Mouse (Mus musculus): ENCODE results near the gene Slc17a9. TPM values are rescaled to one million over a fixed set of nuclear protein-coding genes. Genes with fewer than 3 reads are reported as not detected.
"Not testable (repeated sequence)": the region's sequence is repeated elsewhere in the genome, so short reads cannot be mapped to it uniquely, and the experiment has no call there.

Slc17a9 gene
- polyA plus RNA-seq, 1 experiment from 2014 or later = 3.1 TPM

DNA sequence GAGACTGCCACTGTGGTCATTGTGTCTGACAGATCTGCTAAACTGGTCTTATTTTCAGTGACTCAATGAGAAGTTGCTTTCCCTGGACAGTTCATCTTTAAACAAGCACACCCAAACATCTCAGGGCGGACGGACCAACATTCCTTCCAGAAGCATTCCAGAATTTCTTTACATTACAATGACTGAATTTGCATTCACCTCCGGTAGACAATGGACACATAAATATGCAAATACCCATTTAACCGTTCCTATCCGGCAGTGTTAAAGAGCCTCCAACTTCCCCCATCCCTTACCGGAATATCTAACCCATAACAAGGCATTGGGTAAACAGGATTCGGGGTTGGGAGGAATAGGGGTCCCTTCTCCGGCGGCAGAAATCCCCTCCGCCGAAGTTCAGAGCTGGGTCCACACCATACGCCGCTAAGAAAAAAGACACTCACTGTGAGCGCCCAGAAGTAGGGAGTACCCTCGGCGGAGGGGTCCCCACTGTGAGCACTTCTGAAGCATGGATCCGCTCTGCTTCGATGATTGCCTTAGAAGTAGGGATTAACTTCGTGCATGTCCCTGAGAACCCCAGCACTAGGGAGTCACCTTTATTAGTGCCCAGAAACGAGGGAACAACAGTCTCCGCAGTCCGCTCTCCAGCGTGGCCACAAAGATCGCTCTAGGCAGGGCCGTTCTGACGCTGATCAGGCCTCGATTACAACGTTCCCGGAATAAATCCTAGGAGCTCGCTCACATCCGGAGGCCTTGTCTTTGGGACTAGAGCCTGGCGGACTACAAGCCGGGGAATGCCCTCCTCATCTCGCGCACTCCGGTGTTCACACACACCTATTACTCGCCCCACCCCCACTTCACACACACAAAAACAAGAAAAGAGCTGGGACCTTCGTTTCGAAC lies 15.8 kb upstream of the Slc17a9 start:
- peak overlapping the region; percentile 96 for H3K4me3 ChIP-seq (ENCODE audit: low read depth, low read length)
- no peak for TF ChIP-seq CTCF (IDR thresholded peaks at IDR 0.05; ENCODE audit: low read depth)

DNA sequence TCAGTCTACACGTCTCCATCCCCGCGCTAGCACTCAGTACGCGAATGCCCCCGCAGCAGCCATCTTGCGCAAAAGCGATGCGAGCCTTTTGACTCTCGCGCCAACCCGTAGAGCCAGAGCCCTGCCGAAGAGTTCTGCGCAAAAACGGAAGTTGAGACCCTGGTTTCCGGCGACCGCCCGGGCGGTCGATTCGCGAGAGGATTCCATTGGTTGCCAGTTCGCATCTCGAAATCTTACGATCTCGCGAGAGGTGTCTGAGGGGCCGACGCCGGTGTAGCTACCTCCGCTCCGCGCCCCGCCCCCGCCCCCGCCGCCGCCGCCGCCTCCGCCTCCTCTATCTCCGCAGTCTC lies 15.2 kb upstream of the Slc17a9 start, which contains the start of the genes Dido1 and Gid8:
Gene Dido1 (minus strand): TSS at position 77 of the 350 bp plus-strand sequence.
Gene Gid8 (plus strand): TSS at position 195 of the 350 bp plus-strand sequence.
- H3K9ac ChIP-seq (ENCODE audit: low read depth, low read length) = peak within 1 kb of the TSS; percentile 99
- H3K9me3 ChIP-seq (ENCODE audit: control insufficient read depth) = no peaks in the 10 kb centered on the region
- no peaks in the 10 kb centered on the region for H3K27me3 ChIP-seq (replicated peaks; ENCODE audit: control insufficient read depth, insufficient read depth, low read length)
- H3K27ac ChIP-seq (ENCODE audit: low read depth, low read length) = peak within 1 kb of the TSS; percentile 98
- peaks cover 10% of the 10 kb centered on the region for H3K4me1 ChIP-seq (replicated peaks; ENCODE audit: control insufficient read depth, insufficient read depth, low read length)
- H3K4me3 ChIP-seq (ENCODE audit: low read depth, low read length) = peak within 1 kb of the TSS; percentile 96
- peaks cover 13% of the 10 kb centered on the region for H3K36me3 ChIP-seq (ENCODE audit: control insufficient read depth, insufficient read depth)
- TF ChIP-seq CTCF (IDR thresholded peaks at IDR 0.05; ENCODE audit: low read depth) = no peak
- H3K4me2 ChIP-seq (replicated peaks; ENCODE audit: low read depth) = peak within 1 kb of the TSS; percentile 79
- ATAC-seq = peak; percentile 97
- under 1% methylated on average over 35 of the region's 43 CpGs for WGBS

More for the DNA sequence above, 15.8 kb upstream of the Slc17a9 start:
- Histone ChIP-seq H3K27ac (ENCODE audit: low read depth, low read length) (peak overlapping the region; percentile 98), H3K36me3 (ENCODE audit: control insufficient read depth, insufficient read depth) (peaks cover 8% of the 10 kb centered on the region), H3K9ac (ENCODE audit: low read depth, low read length) (peak overlapping the region; percentile 99), H3K4me2 (replicated peaks; ENCODE audit: low read depth) (peak overlapping the region; percentile 79), H3K9me3 (ENCODE audit: control insufficient read depth) (no peaks in the 10 kb centered on the region), H3K27me3 (replicated peaks; ENCODE audit: control insufficient read depth, insufficient read depth, low read length) (no peaks in the 10 kb centered on the region), H3K4me1 (replicated peaks; ENCODE audit: control insufficient read depth, insufficient read depth, low read length) (peaks cover 14% of the 10 kb centered on the region)
- ATAC-seq = peak; percentile 44
- WGBS = under 1% methylated on average over 39 of the region's 39 CpGs

DNA sequence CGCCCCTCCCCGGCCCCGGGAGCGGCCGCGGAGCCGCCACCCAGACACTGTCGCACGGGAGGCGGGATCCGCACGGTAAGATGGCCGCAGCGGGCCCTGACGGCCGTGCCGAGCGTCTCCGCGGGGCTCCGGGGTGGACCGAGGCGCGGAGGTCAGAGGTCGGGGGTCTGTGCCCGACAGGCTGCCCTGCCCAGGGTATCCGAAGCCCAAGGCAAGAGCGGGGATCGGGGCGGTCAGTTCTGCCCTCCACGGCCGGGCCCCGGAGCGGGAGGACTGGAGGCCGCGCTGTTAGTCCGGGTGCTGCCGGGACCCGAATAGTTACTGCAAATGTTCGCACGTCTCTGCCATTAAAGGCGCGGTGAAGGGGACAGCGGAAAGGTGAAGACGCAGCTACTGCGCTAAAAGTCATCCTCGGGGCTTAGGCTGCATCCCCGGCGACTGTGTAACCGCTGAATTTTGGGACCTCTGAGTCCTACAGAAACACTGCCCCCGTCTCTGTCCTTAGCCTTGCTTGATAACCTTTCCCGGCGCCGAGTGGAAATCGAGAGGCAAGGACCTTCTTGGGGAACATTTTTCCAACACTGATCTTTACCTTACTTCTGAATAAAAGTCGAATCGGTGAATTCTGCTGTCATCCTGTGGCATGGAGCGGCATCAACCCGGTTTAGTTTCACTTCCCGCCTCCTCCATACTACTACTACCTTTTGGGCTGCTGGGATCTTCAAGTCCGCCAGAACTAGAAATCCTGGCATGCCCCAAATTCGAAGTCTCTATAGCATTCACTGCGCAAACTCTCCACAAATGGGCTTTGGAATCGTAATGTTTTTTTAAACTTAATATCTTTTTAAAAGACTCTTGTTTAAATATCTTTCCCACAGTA lies 14.5 kb upstream of the Slc17a9 start:
- Histone ChIP-seq H3K36me3 (ENCODE audit: control insufficient read depth, insufficient read depth) (peaks cover 14% of the 10 kb centered on the region), H3K4me2 (replicated peaks; ENCODE audit: low read depth) (peak overlapping the region; percentile 72), H3K9me3 (ENCODE audit: control insufficient read depth) (no peaks in the 10 kb centered on the region), H3K9ac (ENCODE audit: low read depth, low read length) (peak overlapping the region; percentile 99), H3K27ac (ENCODE audit: low read depth, low read length) (peak overlapping the region; percentile 98), H3K4me3 (ENCODE audit: low read depth, low read length) (peak overlapping the region; percentile 96), H3K27me3 (replicated peaks; ENCODE audit: control insufficient read depth, insufficient read depth, low read length) (no peaks in the 10 kb centered on the region), H3K4me1 (replicated peaks; ENCODE audit: control insufficient read depth, insufficient read depth, low read length) (peaks cover 10% of the 10 kb centered on the region)
- ATAC-seq = peak; percentile 26; the same call in 1 of the 2 replicates
- TF ChIP-seq CTCF (IDR thresholded peaks at IDR 0.05; ENCODE audit: low read depth) = peak; percentile 1; the same call in 1 of the 2 replicates
- WGBS = 2% methylated on average over 56 of the region's 64 CpGs

DNA sequence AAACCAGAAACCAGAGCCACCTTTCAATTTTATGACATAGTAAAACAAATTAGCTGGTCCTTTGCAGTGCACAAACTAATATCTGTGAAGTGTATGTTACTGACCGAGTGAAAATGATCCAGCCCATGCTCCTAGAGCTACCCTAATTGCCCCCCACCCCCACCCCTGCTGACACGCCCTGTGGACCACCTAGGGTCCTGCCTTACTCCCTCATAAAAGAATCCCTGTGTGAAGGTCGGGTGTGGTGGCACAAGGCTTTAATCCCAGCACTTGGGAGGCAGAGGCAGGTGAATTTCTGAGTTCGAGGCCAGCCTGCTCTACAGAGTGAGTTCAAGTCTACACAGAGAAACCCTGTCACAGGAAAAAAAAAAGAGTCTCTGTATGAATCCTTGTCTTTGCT lies 13.5 kb upstream of the Slc17a9 start:
- no peak for TF ChIP-seq CTCF (IDR thresholded peaks at IDR 0.05; ENCODE audit: low read depth)
- Histone ChIP-seq H3K4me1 (replicated peaks; ENCODE audit: control insufficient read depth, insufficient read depth, low read length) (peaks cover 10% of the 10 kb centered on the region), H3K4me2 (replicated peaks; ENCODE audit: low read depth) (peak overlapping the region; percentile 72), H3K27me3 (replicated peaks; ENCODE audit: control insufficient read depth, insufficient read depth, low read length) (no peaks in the 10 kb centered on the region), H3K4me3 (ENCODE audit: low read depth, low read length) (no peak overlapping the region; the same call in 1 of the 2 replicates), H3K27ac (ENCODE audit: low read depth, low read length) (no peak overlapping the region), H3K9ac (ENCODE audit: low read depth, low read length) (no peak overlapping the region), H3K36me3 (ENCODE audit: control insufficient read depth, insufficient read depth) (peaks cover 18% of the 10 kb centered on the region), H3K9me3 (ENCODE audit: control insufficient read depth) (no peaks in the 10 kb centered on the region)
- WGBS = 62% methylated on average over 4 of the region's 4 CpGs
- no peak for ATAC-seq

DNA sequence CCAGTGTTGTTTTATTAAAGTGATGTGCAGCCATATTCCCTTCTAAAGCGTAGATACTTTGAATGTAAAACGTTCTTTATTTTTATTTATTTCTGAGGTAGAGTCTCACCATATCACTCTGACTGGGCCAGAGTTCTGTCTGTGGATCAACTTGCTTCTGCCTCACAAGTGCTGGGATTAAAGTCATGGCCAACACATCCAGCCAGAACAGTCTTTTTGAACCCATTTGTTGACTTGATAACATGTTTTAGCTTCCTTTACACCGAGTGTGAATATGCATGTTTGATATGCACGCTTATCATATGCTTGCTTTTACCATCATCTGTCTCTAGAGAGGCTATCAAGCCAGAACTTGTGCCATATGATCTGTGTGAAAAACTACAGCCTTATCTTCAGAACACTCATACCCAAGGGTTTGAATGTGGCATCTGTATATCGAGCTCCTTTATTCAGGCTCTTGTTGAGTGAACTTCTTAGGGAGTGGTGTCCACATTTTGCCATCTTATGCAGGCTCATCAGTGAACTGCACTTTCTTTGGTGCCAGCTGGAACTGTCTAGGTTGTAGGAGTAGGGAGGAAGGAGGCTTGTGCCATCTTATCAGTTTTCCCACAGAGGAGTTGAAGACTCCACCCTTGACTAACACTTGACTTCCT lies 12.9 kb upstream of the Slc17a9 start:
- no peak for TF ChIP-seq CTCF (IDR thresholded peaks at IDR 0.05; ENCODE audit: low read depth)
- WGBS = 89% methylated on average over 5 of the region's 5 CpGs
- H3K4me2 ChIP-seq (replicated peaks; ENCODE audit: low read depth) = no peak overlapping the region; the same call in 1 of the 2 replicates
- H3K36me3 ChIP-seq (ENCODE audit: control insufficient read depth, insufficient read depth) = peaks cover 24% of the 10 kb centered on the region
- no peak overlapping the region for H3K27ac ChIP-seq (ENCODE audit: low read depth, low read length)
- peaks cover 10% of the 10 kb centered on the region for H3K4me1 ChIP-seq (replicated peaks; ENCODE audit: control insufficient read depth, insufficient read depth, low read length)
- no peaks in the 10 kb centered on the region for H3K9me3 ChIP-seq (ENCODE audit: control insufficient read depth)
- no peak overlapping the region for H3K4me3 ChIP-seq (ENCODE audit: low read depth, low read length)
- H3K27me3 ChIP-seq (replicated peaks; ENCODE audit: control insufficient read depth, insufficient read depth, low read length) = no peaks in the 10 kb centered on the region
- H3K9ac ChIP-seq (ENCODE audit: low read depth, low read length) = no peak overlapping the region
- no peak for ATAC-seq

DNA sequence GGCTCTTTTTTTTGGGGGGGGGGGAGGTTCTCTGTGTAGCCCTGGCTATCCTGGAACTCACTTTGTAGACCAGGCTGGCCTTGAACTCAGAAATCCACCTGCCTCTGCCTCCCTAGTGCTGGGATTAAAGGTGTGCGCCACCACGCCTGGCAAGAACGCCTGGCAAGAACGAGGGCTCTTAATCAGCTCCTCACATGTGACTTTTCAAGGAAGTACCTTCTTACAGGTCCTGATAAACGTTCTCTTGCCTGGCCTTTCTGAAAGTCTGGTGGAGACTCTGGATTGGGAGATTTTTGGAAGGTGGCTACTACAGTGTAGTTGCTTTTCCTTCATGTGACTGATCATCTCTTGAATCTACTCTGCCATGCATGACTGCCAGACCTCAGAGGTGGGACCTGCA lies 2.3 kb upstream of the Slc17a9 start:
- not testable (repeated sequence) for ATAC-seq; H3K27ac ChIP-seq (ENCODE audit: low read depth, low read length); H3K9ac ChIP-seq (ENCODE audit: low read depth, low read length); H3K4me1 ChIP-seq (replicated peaks; ENCODE audit: control insufficient read depth, insufficient read depth, low read length); H3K4me2 ChIP-seq (replicated peaks; ENCODE audit: low read depth); H3K27me3 ChIP-seq (replicated peaks; ENCODE audit: control insufficient read depth, insufficient read depth, low read length); H3K4me3 ChIP-seq (ENCODE audit: low read depth, low read length); H3K9me3 ChIP-seq (ENCODE audit: control insufficient read depth)
- H3K36me3 ChIP-seq (ENCODE audit: control insufficient read depth, insufficient read depth) = peaks cover 55% of the 10 kb centered on the region
- 68% methylated on average over 5 of the region's 5 CpGs for WGBS
